In genomic region chr6:54258462-54258861, GRCm38 (mm10) we compare ENCODE assay signal across 24 mouse cellular contexts.
DNase-seq lines count a peak whose midpoint lies in the region; ATAC-seq and TF ChIP-seq lines count a peak whose summit lies in the region.
"Had no signal": no experiment of that assay in that cellular context is flagged by ENCODE, and none has a peak within 500 bp of the region (broad histone marks: within the 10 kb centered on the region; RNA-seq: fewer than 3 reads in every experiment).

No protein-coding gene starts in this region.

- no peak overlapping the region for H3K4me3 ChIP-seq in hindbrain, embryonic 10.5 days
- H3K4me3 ChIP-seq in hindbrain, embryonic 16.5 days (ENCODE audit: low read length), result no peak overlapping the region
- H3K4me3 ChIP-seq in C2C12 (ENCODE audit: insufficient read depth, poor library complexity, severe bottlenecking) (no peak overlapping the region), E14TG2a.4 (replicated peaks; ENCODE audit: low read length) (peak overlapping the region; percentile 35; the same call in 1 of the 2 replicates), myocyte (no peak overlapping the region)
- H3K4me3 ChIP-seq in kidney, embryonic 16.5 days (ENCODE audit: low read length), result no peak overlapping the region

- no peaks in the 10 kb centered on the region for H3K79me2 ChIP-seq in C2C12 (ENCODE audit: control insufficient read depth, insufficient read depth)
- no peaks in the 10 kb centered on the region for H3K79me2 ChIP-seq in myocyte (ENCODE audit: control insufficient read depth, insufficient read depth)

- ATAC-seq in hindbrain, embryonic 16.5 days, result no peak
- ATAC-seq in erythroblast, adult 5-6 weeks (replicated peaks; ENCODE audit: low FRiP score, poor library complexity, severe bottlenecking), result no peak
- ATAC-seq in kidney, embryonic 16.5 days (ENCODE audit: low FRiP score, low TSS enrichment), result no peak
- ATAC-seq: activated CD4-positive, CD25-positive, alpha-beta regulatory T cell, adult 4 months; CD4-positive, CD25-positive, alpha-beta regulatory T cell, adult 4 months; Patski had no signal

- H3K4me1 ChIP-seq in hindbrain, embryonic 10.5 days (replicated peaks), result peaks cover 41% of the 10 kb centered on the region
- no peaks in the 10 kb centered on the region for H3K4me1 ChIP-seq in hindbrain, embryonic 16.5 days (ENCODE audit: control insufficient read depth, insufficient read depth, low read depth, low read length)
- H3K4me1 ChIP-seq in E14TG2a.4 (replicated peaks; ENCODE audit: low read depth, low read length), result peaks cover 43% of the 10 kb centered on the region
- peaks cover 15% of the 10 kb centered on the region for H3K4me1 ChIP-seq in kidney, embryonic 16.5 days (ENCODE audit: insufficient read depth, low read length)

- no peaks in the 10 kb centered on the region for H3K9me3 ChIP-seq in hindbrain, embryonic 10.5 days
- H3K9me3 ChIP-seq in hindbrain, embryonic 16.5 days (ENCODE audit: control insufficient read depth, low read length), result no peaks in the 10 kb centered on the region
- H3K9me3 ChIP-seq in E14TG2a.4 (ENCODE audit: low read length), result no peaks in the 10 kb centered on the region
- H3K9me3 ChIP-seq in kidney, embryonic 16.5 days (ENCODE audit: low read length), result no peaks in the 10 kb centered on the region

- H3K9ac ChIP-seq in hindbrain, embryonic 16.5 days (ENCODE audit: low read depth, low read length), result no peak overlapping the region
- H3K9ac ChIP-seq in kidney, embryonic 16.5 days (replicated peaks; ENCODE audit: low read length), result no peak overlapping the region

- no peaks in the 10 kb centered on the region for H3K27me3 ChIP-seq in hindbrain, embryonic 10.5 days (ENCODE audit: insufficient read depth, poor library complexity, severe bottlenecking)
- H3K27me3 ChIP-seq in hindbrain, embryonic 16.5 days (replicated peaks; ENCODE audit: control insufficient read depth, insufficient read depth, low read length), result no peaks in the 10 kb centered on the region
- no peaks in the 10 kb centered on the region for H3K27me3 ChIP-seq in C2C12 (ENCODE audit: control insufficient read depth, insufficient read depth, insufficient read length)
- H3K27me3 ChIP-seq in E14TG2a.4 (ENCODE audit: insufficient read depth, low read length), result no peaks in the 10 kb centered on the region
- no peaks in the 10 kb centered on the region for H3K27me3 ChIP-seq in myocyte (ENCODE audit: control insufficient read depth, insufficient read depth, insufficient read length)
- no peaks in the 10 kb centered on the region for H3K27me3 ChIP-seq in kidney, embryonic 16.5 days (ENCODE audit: insufficient read depth, low read length)
- H3K27me3 ChIP-seq: CH12.LX, Patski had no signal

- H3K27ac ChIP-seq in hindbrain, embryonic 10.5 days, result 0 out of 2 replicates have a peak overlapping the region, but pooled peaks have one; percentile 29
- H3K27ac ChIP-seq in hindbrain, embryonic 16.5 days (ENCODE audit: low read depth, low read length), result no peak overlapping the region
- H3K27ac ChIP-seq in kidney, embryonic 16.5 days (ENCODE audit: low read length), result no peak overlapping the region

- H3K36me3 ChIP-seq in hindbrain, embryonic 10.5 days, result no peaks in the 10 kb centered on the region
- H3K36me3 ChIP-seq in hindbrain, embryonic 16.5 days (ENCODE audit: control insufficient read depth, insufficient read depth, low read length), result no peaks in the 10 kb centered on the region
- no peaks in the 10 kb centered on the region for H3K36me3 ChIP-seq in C2C12 (ENCODE audit: control insufficient read depth, insufficient read depth)
- H3K36me3 ChIP-seq in E14TG2a.4 (ENCODE audit: insufficient read depth, low read length), result no peaks in the 10 kb centered on the region
- H3K36me3 ChIP-seq in myocyte (ENCODE audit: control insufficient read depth, insufficient read depth), result no peaks in the 10 kb centered on the region
- H3K36me3 ChIP-seq in kidney, embryonic 16.5 days (ENCODE audit: insufficient read depth, low read length), result no peaks in the 10 kb centered on the region
- H3K36me3 ChIP-seq: G1E had no signal

- TF ChIP-seq CTCF in C2C12 (IDR thresholded peaks at IDR 0.05; ENCODE audit: control insufficient read depth, insufficient read depth, insufficient read length) (no peak), E14TG2a.4 (conservative IDR thresholded peaks at IDR 0.05; ENCODE audit: low read length) (no peak)

- no peak overlapping the region for H3ac ChIP-seq in C2C12 (ENCODE audit: control insufficient read depth, insufficient read length, low read depth)
- H3ac ChIP-seq in myocyte (ENCODE audit: control insufficient read depth, insufficient read length), result no peak overlapping the region

- H3K4me2 ChIP-seq in hindbrain, embryonic 16.5 days (ENCODE audit: low read length), result no peak overlapping the region
- H3K4me2 ChIP-seq in myocyte (ENCODE audit: low read depth), result no peak overlapping the region
- no peak overlapping the region for H3K4me2 ChIP-seq in kidney, embryonic 16.5 days (replicated peaks; ENCODE audit: low read depth, low read length)

- no peak for DNase-seq in hindbrain, embryonic 10.5 days (ENCODE audit: low spot score)
- no peak for DNase-seq in embryo, embryonic 10.5 days (ENCODE audit: low spot score)
- DNase-seq: adrenal gland, adult 2 months; adrenal gland, adult 8-10 months; adrenal gland, postnatal 10 days; adrenal gland, postnatal 14 days; adrenal gland, postnatal 25 days; adrenal gland, postnatal 36 days; B cell, adult 2 months; cerebellum, adult 11 months; cerebellum, adult 11-12 months; cerebellum, adult 18-20 months; cerebellum, adult 2 months had no signal

- no peak for TF ChIP-seq POLR2A in myocyte (IDR thresholded peaks at IDR 0.05; ENCODE audit: insufficient read length, low read depth)

- H3K79me3 ChIP-seq in C2C12 (ENCODE audit: low read depth), result no peaks in the 10 kb centered on the region

- 88% methylated on average over 5 of the region's 5 CpGs for WGBS in hindbrain, embryonic 10.5 days
- WGBS in hindbrain, embryonic 16.5 days, result 89% methylated on average over 5 of the region's 5 CpGs
- WGBS in kidney, embryonic 16.5 days, result 76% methylated on average over 5 of the region's 5 CpGs

TF ChIP-seq in C2C12, 6 proteins besides CTCF, POLR2A, EP300 and RAD21:
- no peak for TF ChIP-seq MAX (IDR thresholded peaks at IDR 0.05)
- peak; percentile 83 for TF ChIP-seq MYOD1 (IDR thresholded peaks at IDR 0.05; ENCODE audit: control insufficient read depth, insufficient read length, low read depth)

TF ChIP-seq in myocyte, 11 proteins besides CTCF, POLR2A, EP300 and RAD21:
- TF ChIP-seq TCF12 (IDR thresholded peaks at IDR 0.05; ENCODE audit: insufficient read depth, poor library complexity, severe bottlenecking) (peak; percentile 28), MAX (IDR thresholded peaks at IDR 0.05; ENCODE audit: low read depth) (no peak), MYOG (IDR thresholded peaks at IDR 0.05; ENCODE audit: control insufficient read depth in 1 of 3, insufficient read depth in 1 of 3, insufficient read length in 2 of 3, low read depth in 2 of 3) (peak in 1 of 3 experiments; percentile 61), MYOD1 (IDR thresholded peaks at IDR 0.05; ENCODE audit: control insufficient read depth in 1 of 3, insufficient read length in 2 of 3, low read depth in 2 of 3) (peak in 2 of 3 experiments; percentile 84 to 90)
